In the genomic region with DNA sequence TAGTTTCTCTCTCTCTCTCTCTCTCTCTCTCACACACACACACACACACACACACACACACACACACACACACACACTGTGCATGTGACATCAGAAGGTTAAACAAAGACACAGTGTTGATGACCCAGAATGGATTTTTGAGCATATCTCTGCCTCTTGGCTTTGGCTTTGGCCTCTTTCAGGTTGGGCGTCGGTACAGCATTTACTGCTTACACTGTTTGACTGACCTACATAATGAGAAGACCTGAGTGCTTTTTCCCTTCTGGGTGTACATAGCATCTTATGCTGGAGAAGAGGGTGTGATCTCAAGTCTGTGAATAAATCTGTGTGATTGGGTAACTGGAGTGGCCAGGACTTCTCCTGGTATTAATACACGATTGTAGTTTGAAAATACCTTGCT, we compare ENCODE assay signal across 22 mouse cellular contexts. TPM values are rescaled to one million over a fixed set of nuclear protein-coding genes. Genes with fewer than 3 reads are reported as not detected.
DNase-seq lines count a peak whose midpoint lies in the region; ATAC-seq lines count a peak whose summit lies in the region.
"Had no signal": no experiment of that assay in that cellular context is flagged by ENCODE, and none has a peak within 500 bp of the region (broad histone marks: within the 10 kb centered on the region; RNA-seq: fewer than 3 reads in every experiment).

No protein-coding gene starts in this region.

- no peak overlapping the region for H3K4me2 ChIP-seq in kidney, embryonic 14.5 days (replicated peaks; ENCODE audit: low read depth, low read length)
- H3K4me2 ChIP-seq: embryonic facial prominence, embryonic 15.5 days; forebrain, embryonic 15.5 days; limb, embryonic 15.5 days; lung, embryonic 14.5 days had no signal

- no peak overlapping the region for H3K4me3 ChIP-seq in heart, embryonic 10.5 days
- H3K4me3 ChIP-seq in kidney, embryonic 14.5 days (ENCODE audit: low read length), result no peak overlapping the region
- H3K4me3 ChIP-seq: embryonic facial prominence, embryonic 15.5 days; forebrain, embryonic 15.5 days; limb, embryonic 15.5 days had no signal

- DNase-seq in cerebellum, adult 11-12 months, result peak; percentile 34
- no peak for DNase-seq in cerebellum, adult 11 months
- peak; percentile 9 for DNase-seq in heart, postnatal 4 days
- DNase-seq in heart, embryonic 10.5 days (ENCODE audit: low spot score), result no peak
- peak; percentile 25 for DNase-seq in cerebellum, adult 8-10 months
- peak; percentile 32 to 35 for DNase-seq in cerebellum, postnatal 36 days
- DNase-seq in kidney, adult 18-20 months, result no peak
- DNase-seq: adrenal gland, postnatal 10 days; gastrocnemius, postnatal 10 days; left cerebral cortex, postnatal 4 days; lung, embryonic 14.5 days; lung, postnatal 36 days; midbrain, embryonic 14.5 days; right cerebral cortex, postnatal 25 days; spleen, adult 18-20 months; thymus, postnatal 14 days had no signal

- ATAC-seq in kidney, embryonic 14.5 days (ENCODE audit: low FRiP score, low TSS enrichment), result no peak
- ATAC-seq: forebrain, embryonic 15.5 days; hindbrain, embryonic 16.5 days; intestine, postnatal 0 days had no signal

- H3K9ac ChIP-seq in kidney, embryonic 14.5 days (ENCODE audit: low read depth, low read length), result no peak overlapping the region
- H3K9ac ChIP-seq: embryonic facial prominence, embryonic 15.5 days; forebrain, embryonic 15.5 days; limb, embryonic 15.5 days; lung, embryonic 14.5 days had no signal

- WGBS in heart, embryonic 10.5 days, result 84% methylated on average over 3 of the region's 3 CpGs
- 95% methylated on average over 3 of the region's 3 CpGs for whole genome bisulfite sequencing in kidney, embryonic 14.5 days

- H3K27me3 ChIP-seq in heart, embryonic 10.5 days (ENCODE audit: insufficient read depth, poor library complexity, severe bottlenecking), result no peaks in the 10 kb centered on the region
- H3K27me3 ChIP-seq in kidney, embryonic 14.5 days (ENCODE audit: control insufficient read depth, insufficient read depth, low read length), result no peaks in the 10 kb centered on the region
- H3K27me3 ChIP-seq: embryonic facial prominence, embryonic 15.5 days; forebrain, embryonic 15.5 days; limb, embryonic 15.5 days had no signal

- no peaks in the 10 kb centered on the region for H3K9me3 ChIP-seq in heart, embryonic 10.5 days
- H3K9me3 ChIP-seq in kidney, embryonic 14.5 days (ENCODE audit: control insufficient read depth, low read length), result no peaks in the 10 kb centered on the region
- H3K9me3 ChIP-seq: embryonic facial prominence, embryonic 15.5 days; forebrain, embryonic 15.5 days; limb, embryonic 15.5 days had no signal

- no peak overlapping the region for H3K27ac ChIP-seq in heart, embryonic 10.5 days
- H3K27ac ChIP-seq in kidney, embryonic 14.5 days (ENCODE audit: low read depth, low read length), result no peak overlapping the region
- H3K27ac ChIP-seq: embryonic facial prominence, embryonic 15.5 days; forebrain, embryonic 15.5 days; limb, embryonic 15.5 days had no signal

- no peaks in the 10 kb centered on the region; the same call in 1 of the 2 replicates for H3K36me3 ChIP-seq in heart, embryonic 10.5 days
- no peaks in the 10 kb centered on the region for H3K36me3 ChIP-seq in kidney, embryonic 14.5 days (ENCODE audit: control insufficient read depth, insufficient read depth, low read length)
- H3K36me3 ChIP-seq: embryonic facial prominence, embryonic 15.5 days; forebrain, embryonic 15.5 days; limb, embryonic 15.5 days had no signal

- peaks cover 8% of the 10 kb centered on the region for H3K4me1 ChIP-seq in heart, embryonic 10.5 days
- H3K4me1 ChIP-seq in kidney, embryonic 14.5 days (ENCODE audit: control insufficient read depth, insufficient read depth, low read length), result peaks cover 13% of the 10 kb centered on the region

RNA-seq across cellular contexts. Expression of a gene that starts 4.0 kb away (rescaled TPM):
- total RNA-seq in heart, postnatal 4 days (2021), result 1 to 10 TPM in 1 of 2 experiments, under 1 TPM in 1; 0.57 to 1.1 TPM
- 0.97 and 1.9 TPM in 2 replicates for polyA plus RNA-seq in heart, embryonic 10.5 days (2016; fragmentation: Nextera tagmentation; extraction: Ambion mirVana)
- 1.5 and 1.6 TPM in 2 replicates for polyA plus RNA-seq in kidney, embryonic 14.5 days (2014; fragmentation: Nextera tagmentation; extraction: Ambion mirVana)

RNA-seq across cellular contexts. Expression of a gene that starts 6.9 kb away (rescaled TPM):
- total RNA-seq in heart, postnatal 4 days (2021), result 10 to 100 TPM; 42.8 to 48.2 TPM
- polyA plus RNA-seq in heart, embryonic 10.5 days (2016; fragmentation: Nextera tagmentation; extraction: Ambion mirVana), result 11.7 and 14.2 TPM in 2 replicates
- 13.5 and 13.8 TPM in 2 replicates for polyA plus RNA-seq in kidney, embryonic 14.5 days (2014; fragmentation: Nextera tagmentation; extraction: Ambion mirVana)

RNA-seq across cellular contexts. Expression of a gene that starts 52.6 kb away (rescaled TPM):
- total RNA-seq in heart, postnatal 4 days (2021), result 100 to 1,000 TPM; 304 to 319 TPM
- polyA plus RNA-seq in heart, embryonic 10.5 days (2016; fragmentation: Nextera tagmentation; extraction: Ambion mirVana), result 320 and 328 TPM in 2 replicates
- polyA plus RNA-seq in kidney, embryonic 14.5 days (2014; fragmentation: Nextera tagmentation; extraction: Ambion mirVana), result 261 and 268 TPM in 2 replicates

Comparison
In these comparisons a context has a peak if more than half of its experiments do, and no peak if none do; other contexts are left out.
1. DNase-seq: peak in cerebellum, adult 11-12 months (single experiment), heart, postnatal 4 days (single experiment), cerebellum, adult 8-10 months (single experiment) and cerebellum, postnatal 36 days (2 of 2); none in cerebellum, adult 11 months (single experiment), heart, embryonic 10.5 days (single experiment) and kidney, adult 18-20 months (single experiment).